Mouse (Mus musculus) retina, adult 2 months (tissue): ENCODE measurements around the gene Grn.
"Not testable (repeated sequence)": the region's sequence is repeated elsewhere in the genome, so short reads cannot be mapped to it uniquely, and the experiment has no call there.

Experiments used
- DNase-seq: peaks from one replicate; pipeline ENCODE4 v3.0.0-alpha.2; 2012; ENCODE audit warnings: low read depth, low spot score

Gene Grn

DNA sequence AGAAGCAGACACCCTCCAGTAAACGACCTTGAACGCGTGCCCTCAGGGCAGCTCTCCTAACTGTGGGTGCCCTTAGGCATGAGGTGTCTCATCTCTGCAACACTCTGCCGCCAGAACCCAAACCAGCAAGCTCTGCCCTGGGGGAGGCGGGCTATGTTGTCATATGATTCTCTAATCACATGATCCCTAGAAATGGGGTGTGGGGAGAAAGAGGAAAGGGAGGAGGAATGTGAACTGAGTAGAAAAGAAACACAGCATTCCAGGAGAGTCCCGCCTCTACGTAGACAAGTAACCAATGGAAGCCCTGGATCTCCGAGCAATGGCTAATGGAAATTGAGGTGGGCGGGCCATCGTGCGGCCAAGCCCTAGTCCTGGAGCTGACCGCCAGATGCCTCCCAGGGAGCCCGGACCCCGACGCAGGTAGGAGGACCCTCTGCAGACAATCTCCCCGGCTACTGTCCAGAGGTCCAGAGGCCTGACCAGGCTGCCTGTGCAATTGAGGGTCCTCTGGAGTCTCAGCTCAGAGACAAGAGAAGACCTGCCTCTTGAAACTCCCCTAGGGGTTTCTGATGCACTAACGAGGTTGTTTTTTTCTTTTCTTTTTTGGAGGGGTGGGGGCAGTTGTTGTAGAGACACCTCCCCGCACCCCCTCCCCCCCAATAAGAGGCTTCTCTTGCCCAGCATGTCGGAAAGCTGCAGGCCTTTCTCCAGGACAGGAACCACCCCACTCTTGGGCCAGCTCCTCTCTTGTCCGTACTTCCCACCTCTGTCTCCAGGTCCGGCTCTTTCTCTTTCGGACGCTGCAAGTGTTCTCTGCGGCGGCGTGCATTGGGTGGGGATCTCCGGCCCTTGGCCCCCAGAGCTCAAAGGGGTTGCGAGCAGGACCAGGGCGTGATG lies at the start of gene Grn:
TSS of gene Grn (plus strand) at position 195 of the 897 bp plus-strand sequence.
- peak; percentile 82 for DNase-seq

DNA sequence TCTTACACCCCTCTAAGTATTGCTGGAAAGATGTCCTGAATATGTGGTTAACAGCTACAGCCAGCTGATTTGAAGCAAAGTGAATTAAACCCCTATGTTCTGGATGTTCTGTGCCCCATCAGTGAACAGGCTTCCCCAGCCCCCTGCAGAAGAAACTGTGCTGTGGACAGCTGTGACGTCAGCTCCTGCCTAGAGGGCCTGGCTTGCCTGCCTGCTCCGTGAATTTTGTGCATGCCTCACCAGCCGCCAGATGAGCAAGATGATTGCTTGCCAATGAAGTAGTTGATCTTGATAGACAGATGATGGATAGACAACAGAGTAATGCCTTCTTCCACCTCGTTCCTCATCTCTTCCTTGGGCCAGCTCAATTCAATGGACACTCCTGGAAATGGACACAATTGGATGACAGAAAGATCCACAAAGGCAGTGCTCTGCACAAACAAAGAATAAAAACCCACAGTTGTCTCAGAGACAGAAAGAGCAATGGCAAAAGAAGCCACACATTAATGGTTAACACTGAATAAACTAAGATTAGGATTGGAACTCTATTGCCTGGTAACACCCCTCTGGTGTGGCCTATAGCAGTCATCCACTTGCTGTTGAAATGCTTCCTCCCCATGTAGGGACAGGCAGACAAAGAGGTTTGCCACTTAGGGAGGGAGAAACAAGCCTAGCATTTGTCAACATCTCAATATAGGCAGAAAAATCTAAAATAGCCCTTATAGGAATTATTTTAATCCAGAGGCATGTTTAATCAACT lies 48.6 kb upstream of the Grn start:
- DNase-seq = no peak

DNA sequence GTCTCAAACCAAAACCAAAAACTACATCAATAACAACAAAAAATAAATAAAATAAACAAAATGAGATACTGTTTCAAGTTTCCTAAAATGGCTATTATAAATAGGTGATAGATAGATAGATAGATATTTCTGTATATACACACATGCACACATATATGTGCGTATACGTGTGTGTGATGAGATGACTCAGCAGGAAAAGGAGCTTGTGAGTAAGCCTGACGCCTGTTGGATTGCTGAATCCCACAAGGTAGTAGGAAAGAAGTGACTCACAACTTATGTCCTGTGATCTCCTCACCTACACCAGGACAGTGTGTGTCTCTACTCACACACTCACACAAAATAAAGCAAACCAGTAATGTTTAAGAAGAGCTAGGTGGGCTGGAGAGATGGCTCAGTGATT lies 47.3 kb upstream of the Grn start:
- no peak for DNase-seq

DNA sequence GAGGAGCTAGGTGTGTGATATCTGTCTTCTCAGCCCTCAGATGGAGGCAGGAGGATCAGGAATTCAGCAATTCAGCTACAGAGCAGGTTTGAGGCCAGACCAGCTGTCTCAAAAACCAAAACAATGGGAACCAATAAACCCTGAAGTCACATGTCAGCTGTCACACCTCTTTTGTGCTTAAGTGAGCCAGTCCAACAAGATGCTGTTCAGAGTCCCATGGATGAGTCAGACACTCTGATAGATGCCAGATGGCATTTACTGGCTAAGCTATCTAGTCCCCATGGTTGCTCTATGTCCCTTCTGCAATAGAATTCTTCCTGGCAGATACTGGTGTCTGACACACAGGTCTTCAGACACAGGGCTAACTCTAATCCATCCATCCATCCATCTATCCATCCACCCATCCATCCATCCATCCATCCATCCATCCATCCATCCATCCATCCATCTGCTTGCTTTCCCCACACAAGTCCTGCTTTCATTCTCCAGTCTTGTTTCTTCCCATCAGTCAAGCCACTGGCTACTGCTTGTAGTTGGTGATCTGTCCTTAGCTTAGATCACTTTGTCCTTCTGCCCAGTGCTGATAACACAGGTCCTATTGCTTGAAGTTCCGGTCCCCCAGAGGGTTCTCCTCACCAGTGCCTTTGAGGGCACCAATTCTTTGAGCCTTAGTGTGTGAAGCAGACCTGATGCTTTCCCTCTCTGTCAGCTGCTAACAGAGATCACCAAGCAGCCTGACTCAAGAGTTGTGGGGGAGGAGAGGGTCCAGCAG lies 46.6 kb upstream of the Grn start:
- no peak for DNase-seq

DNA sequence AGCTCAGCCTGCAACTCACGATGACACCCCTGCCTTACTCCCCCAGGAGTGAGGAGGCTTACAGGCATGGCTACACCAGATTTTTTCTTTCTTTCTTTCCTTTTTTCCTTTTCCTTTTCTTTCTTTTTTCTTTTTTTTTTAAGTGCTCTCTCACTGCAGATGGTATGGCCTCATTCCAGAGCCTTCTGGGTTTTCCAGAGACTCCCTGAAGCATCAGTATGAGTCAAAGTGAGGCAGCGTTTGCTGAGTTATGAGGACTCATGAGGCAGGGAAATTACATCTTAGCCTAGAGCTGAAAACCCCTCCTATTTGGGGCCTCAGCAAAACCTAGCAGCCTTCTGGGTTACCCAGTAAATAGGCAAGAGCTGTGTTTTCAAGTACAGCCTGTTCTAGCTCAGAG lies 45.7 kb upstream of the Grn start:
- no peak for DNase-seq

DNA sequence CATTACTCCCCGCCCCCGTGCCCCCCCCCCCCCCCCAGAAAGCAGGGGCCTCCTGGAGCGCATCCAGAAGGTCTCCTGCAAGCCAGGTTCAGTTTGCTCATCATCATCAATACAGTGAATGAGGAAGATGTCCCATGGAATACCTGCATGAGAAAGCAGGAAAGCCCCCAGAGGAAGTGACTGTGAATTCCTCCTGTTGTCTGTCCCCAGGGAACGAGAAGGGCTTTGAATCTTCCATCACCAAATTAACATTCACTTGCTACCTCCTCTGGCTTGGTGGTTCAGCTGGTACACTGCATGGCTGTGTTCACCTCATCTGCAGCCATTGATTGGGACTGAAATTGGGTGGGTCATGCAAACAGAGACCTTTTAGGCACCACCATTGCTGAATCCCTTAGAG lies 45.0 kb upstream of the Grn start:
- DNase-seq = no peak

DNA sequence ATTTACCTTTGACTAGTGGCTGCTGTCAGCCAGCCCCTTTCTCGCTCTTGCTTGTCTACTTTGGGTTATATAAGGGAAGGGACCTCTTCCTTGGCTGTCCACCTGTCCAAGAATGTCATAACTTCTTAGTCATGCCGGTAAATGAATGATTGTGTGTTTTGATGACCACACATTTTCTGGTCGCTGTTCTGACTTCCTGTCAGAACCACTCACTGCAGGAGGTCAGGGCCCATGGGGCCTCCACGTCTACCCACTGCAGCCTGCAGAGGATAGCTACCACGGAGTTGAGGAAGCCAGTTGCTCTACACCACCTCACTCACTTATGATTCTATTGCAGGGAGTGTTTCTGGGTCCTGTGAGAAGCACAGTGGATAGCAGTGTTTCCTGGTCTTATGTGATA lies 44.0 kb upstream of the Grn start:
- no peak for DNase-seq

DNA sequence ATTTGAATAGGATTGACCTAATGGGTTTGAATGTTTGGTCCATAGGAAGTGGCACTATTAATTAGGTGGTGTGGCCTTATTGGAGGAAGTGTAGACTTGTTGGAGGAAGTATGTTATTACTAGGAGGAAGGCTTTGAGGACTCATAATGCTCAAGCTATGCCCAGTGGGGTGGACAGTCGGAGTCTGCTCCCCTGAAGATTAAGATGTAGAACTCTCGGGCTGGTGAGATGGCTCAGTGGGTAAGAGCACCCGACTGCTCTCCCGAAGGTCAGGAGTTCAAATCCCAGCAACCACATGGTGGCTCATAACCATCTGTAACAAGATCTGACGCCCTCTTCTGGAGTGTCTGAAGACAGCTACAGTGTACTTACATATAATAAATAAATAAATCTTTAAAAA lies 40.7 kb upstream of the Grn start:
- not testable (repeated sequence) for DNase-seq

DNA sequence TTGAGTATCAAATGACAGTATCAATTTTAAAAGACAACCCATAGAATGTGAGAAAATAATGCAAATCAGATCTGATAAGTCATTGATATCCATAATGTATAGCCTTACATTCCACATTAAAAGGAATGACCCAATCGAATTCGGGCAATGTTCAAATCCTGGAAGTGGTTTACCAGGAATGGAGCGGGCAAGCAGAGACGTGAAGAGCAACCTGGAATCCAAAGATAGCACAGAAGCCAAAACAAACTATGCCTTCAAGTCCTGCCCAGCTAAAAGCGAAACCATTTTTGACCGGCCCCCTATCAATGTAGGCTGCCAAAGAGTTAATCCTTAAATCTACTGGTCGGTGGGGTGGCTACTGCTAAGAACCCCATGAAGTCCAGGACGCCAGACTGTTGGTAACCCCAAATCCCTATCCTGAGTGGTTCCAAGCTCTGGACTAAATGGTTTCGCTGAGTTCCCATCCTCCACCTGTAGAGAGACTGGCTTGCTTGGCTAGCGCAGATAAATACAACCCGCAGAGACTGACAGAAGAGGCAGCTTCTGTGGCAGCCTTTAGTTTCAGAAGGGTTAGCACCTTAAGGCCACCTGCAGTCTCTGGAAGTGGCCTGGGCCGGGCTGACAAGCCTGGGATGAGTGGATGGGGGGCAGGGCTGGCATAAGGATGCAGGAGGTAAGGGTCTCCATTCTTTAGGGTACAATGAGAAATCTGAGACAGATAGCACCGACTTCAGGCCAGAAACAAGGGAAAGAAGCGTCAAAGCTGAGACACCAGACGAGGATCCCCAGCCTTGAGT lies 37.5 kb upstream of the Grn start:
- no peak for DNase-seq

DNA sequence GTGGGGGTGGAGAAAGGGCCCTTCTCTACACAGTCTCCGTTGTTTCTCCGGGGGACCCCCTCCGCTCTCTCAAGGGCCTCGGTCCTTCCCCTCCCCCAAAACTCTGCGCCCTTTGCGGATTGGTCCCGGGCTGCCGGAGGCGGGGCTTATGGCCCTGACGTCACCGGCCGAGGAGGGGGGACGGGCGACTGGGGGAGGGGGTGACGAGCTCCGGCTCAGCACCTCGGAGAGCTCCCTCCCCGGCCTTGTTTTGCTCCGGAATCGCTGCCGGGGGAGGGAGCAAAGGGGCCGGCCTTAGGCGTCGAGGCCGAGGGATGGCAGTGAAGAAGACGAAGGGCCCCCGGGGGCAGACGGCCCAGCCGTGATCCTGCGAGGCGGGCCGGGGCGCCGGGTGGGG lies 36.9 kb upstream of the Grn start, which contains the start of gene Rundc3a:
TSS of gene Rundc3a (plus strand) at position 166 of the 397 bp plus-strand sequence.
- peak; percentile 82 for DNase-seq

DNA sequence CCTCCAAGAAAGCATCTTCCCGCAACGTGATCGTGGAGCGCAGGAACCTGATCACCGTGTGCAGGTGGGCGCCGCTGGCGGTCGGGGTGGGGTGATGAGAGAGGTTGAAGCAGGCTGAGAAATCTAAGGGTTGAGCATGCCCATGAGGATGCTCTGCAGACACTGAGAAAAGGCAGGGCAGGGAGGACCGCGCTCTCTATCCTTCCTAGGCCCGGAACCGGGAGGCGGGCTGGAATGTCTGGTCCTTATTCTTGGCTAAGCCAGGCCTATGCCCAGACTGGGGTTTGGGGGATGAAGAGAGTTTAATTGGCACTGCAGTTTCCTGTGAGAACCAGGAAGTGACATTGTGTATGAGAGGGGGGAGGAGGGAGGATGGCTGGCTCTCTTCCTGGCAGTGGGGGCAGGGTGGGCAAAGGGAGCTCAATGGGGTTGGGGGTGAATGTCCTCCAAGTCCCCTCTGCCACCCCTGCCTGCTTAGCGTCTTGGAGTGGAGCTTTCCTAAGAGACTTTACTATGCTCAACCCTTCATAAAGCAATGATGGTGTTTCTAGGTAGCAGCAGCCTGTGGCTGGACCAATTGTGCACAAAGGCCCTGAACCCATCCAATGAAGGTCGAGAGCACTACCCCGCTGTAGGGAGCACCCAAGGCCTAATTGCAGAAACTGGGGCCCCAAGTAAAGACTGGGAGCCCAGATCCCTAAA lies 36.2 kb upstream of the Grn start:
- no peak for DNase-seq

DNA sequence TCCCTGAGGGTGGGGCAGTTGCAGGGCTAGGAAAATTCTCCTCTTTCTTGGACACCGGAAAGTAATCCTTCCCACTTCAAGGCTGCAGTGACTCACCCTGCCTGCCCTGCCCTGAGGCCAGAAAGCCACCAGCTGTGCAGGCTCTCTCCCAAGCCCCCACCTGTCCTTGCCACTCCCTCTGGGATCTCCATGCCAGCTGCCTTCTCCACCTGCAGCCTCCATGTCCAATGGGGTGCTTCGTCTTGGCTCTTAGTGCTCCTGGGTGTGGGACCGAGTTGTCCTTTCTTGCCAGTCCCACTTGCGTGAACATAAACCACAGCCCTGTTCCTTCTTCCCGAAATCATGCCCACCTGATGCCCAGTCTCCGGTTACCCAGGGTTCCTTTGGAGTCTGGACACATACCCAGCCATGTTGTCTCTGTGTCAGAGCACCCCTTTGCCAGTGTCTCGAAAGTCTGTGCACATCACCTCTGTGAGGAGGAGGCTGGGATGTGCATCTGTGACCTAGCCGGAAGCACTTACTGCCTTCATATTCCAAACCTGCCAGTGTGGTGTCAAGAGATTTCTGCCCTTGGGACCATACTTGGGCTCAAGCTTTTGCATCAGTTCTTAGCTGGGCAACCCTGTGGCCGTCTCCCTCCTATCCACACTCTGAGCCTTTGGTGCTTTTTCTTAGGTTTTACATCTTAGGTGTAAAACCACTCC lies 35.5 kb upstream of the Grn start:
- DNase-seq = no peak

DNA sequence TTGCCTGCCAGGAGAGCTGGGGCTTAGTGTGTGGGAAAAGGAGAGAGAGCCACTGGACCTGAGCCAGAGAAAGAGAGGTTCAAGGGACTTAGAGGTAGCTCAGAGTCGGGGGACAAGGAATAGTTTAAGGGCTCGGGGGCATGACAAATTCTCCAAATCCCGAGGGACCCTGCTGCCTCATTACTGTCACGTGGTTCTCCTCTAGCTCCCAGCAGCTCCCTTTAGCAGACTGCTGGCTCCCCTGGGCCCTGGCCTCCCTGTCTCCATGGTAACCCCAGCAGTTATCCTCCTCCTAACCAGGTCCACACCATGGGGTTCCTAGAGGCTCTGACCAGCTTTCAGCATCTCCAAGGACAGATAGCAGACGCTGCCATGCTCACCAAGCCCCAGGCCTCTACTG lies 34.9 kb upstream of the Grn start:
- no peak for DNase-seq

DNA sequence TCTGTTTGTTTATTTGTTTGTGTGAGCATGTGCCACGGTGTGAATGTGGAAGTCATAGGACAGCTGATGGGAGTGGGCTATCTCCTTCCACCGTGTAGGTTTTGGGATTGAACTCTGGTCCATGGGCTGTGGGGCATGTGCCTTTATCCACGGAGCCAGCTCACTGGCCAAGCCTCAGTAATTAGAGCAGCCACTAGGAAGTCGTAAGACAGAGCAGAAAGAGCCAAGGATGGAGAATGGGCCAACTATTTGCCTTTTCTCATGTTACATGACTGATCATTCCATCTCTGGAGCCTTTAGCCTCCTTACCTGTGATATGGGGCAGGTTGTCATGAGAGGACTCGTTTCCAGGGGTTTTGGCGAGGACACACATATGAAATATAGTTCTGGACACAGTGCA lies 33.9 kb upstream of the Grn start:
- DNase-seq = no peak

DNA sequence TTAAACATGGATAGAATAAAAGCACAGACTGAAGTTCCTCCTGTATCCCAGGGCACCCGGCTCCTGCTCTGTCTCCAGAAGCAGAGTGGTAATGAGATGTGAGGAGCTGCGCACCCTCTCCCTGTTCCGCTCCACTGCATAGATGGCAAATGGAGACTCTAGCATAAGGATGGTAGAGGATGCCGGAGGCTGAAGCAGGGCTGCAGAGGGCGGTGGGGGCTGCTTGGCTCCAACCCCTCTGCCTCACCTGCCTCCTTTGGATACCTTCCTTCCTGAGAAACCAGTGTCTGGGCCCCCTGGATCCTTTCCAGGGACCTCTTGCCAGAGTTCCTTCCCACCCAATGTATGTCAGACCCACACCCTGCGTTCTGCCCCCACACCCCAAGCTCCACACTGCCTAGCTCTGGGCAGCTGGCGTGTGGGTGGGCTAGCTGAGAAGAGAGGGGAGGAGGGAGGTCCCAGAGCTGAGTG lies 33.4 kb upstream of the Grn start:
- DNase-seq = no peak

DNA sequence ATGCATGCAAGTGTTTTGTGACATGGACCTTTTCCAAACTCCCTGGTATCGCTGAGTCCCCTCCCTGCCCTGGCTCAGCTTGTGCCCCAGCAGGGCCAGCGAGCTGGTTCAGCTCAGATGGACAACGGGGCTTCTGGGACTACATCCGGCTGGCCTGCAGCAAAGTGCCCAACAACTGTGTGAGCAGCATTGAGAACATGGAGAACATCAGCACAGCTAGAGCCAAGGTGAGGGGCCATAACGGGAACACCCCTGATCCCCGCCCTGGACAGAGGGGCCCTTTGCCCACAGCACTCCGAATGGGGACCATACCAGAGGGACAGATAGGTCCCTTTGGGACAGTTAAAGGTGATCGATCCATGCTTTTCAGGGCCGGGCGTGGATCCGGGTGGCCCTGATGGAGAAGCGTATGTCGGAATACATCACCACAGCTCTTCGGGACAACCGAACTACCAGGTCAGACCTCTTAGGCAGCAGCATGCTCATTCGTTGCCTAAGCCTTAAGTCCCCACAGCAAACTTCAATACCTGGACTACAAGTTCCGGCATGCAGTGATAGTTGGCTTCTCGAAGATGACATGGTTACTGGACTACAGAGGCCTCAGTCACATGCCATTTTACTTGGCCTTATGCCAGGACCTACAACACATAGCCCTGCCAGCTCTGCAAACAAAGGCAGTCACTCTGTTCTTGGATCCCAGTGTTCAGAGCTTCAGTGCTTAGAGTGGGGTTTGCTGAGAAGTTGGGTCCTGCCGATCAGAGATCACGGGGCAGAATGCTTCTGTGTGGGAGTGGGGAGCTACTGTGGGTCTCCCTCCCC lies 31.9 kb upstream of the Grn start:
- DNase-seq = no peak

DNA sequence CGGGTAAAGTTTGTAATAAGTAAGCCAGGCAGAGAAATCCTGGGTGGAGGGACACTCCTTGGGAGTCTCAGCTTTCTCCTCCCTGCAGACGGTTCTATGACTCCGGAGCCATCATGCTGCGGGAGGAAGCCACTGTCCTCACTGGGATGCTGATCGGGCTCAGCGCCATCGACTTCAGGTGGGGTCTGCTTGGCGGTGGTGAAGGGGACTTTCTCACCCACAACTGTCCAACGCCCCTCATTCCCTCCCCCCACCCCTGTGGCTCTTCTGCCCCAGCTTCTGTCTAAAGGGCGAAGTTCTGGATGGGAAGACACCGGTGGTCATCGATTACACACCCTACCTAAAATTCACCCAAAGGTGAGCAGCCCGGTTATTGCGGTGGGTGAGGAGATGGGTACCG lies 31.0 kb upstream of the Grn start:
- DNase-seq = no peak

DNA sequence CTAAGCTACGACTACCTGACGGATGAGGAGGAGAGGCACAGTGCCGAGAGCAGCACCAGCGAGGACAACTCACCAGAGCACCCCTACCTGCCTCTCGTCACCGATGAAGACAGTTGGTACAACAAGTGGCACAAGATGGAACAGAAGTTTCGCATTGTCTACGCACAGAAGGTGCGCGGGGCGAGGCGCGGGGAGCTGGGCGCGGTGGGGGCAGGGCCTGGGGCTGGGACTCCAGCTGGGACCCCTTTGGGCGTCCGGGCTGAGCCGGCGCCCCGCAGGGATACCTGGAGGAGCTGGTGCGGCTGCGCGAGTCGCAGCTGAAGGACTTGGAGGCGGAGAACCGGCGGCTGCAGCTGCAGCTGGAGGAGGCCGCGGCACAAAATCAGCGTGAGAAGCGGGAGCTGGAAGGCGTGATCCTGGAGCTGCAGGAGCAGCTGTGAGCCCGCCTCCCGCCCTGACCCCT lies 30.5 kb upstream of the Grn start:
- no peak for DNase-seq

DNA sequence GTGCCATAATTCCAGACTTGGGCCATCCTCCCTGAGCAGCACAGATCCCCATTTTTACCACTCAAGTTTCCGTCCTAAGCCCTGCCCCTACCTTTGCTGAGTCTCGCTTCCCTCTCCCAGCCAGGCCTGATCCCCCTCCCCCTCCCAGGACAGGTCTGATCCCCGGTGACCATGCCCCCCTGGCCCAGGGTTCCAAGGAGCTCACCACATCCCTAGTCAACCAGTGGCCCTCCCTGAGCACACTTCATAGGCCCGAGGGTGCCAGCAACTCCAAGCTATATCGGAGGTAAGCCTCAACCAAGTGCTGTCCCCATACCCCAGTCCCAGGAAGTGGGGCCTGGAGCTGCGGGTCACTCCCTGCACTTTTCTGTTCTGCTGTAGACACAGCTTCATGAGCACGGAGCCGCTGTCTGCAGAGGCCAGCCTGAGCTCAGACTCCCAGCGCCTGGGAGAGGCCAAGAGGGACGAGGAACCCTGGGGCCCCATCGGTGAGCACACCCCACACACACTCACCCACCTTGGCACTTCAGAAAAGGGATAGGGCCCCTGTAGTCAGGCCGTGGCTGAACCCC lies 29.5 kb upstream of the Grn start:
- DNase-seq = no peak
